Mouse (Mus musculus) stomach, embryonic 14.5 days (tissue): ENCODE results near the gene Cysltr2. TPM values are rescaled to one million over a fixed set of nuclear protein-coding genes. Genes with fewer than 3 reads are reported as not detected.

Source experiments
- ATAC-seq: fragments of 200-750 bp; cut with Nextera tagmentation; 2 replicates; pipeline ENCODE4 v1.8.0; 2017; ENCODE audit warnings: low read depth, moderate TSS enrichment; ENCODE audit not compliant: insufficient number of reproducible peaks, insufficient read depth, low FRiP score
- H3K27ac ChIP-seq: fragments of 300-500 bp; sonication (generic); 2 replicates; pipeline ENCODE4 v1.5.1; 2014; ENCODE audit warnings: mild to moderate bottlenecking, low read length, moderate library complexity, mixed read lengths
- H3K27me3 ChIP-seq: fragments of 300-500 bp; sonication (generic); 2 replicates; pipeline ENCODE4 v1.6.1; 2014; ENCODE audit warnings: low read length, control low read depth, mixed read lengths; ENCODE audit not compliant: control insufficient read depth, insufficient read depth
- H3K36me3 ChIP-seq: fragments of 300-500 bp; sonication (generic); 2 replicates; pipeline ENCODE4 v1.6.1; 2014; ENCODE audit warnings: mild to moderate bottlenecking, control low read depth, low read length, moderate library complexity, mixed read lengths; ENCODE audit not compliant: control insufficient read depth, insufficient read depth
- H3K4me1 ChIP-seq: fragments of 300-500 bp; sonication (generic); 2 replicates; pipeline ENCODE4 v1.6.1; 2014; ENCODE audit warnings: low read length, control low read depth, mixed read lengths; ENCODE audit not compliant: control insufficient read depth, insufficient read depth
- H3K4me2 ChIP-seq: fragments of 300-500 bp; sonication (generic); replicated peaks from 2 replicates; pipeline ENCODE4 v1.6.1; 2014; ENCODE audit warnings: low read depth, low read length, control low read depth
- H3K4me3 ChIP-seq: fragments of 300-500 bp; sonication (generic); 2 replicates; pipeline ENCODE4 v1.5.1; 2014; ENCODE audit warnings: low read depth, low read length, control low read depth
- H3K9ac ChIP-seq: fragments of 300-500 bp; sonication (generic); replicated peaks from 2 replicates; pipeline ENCODE4 v1.6.1; 2014; ENCODE audit warnings: low read depth, mild to moderate bottlenecking, control low read depth, low read length, moderate library complexity, mixed read lengths
- H3K9me3 ChIP-seq: fragments of 300-500 bp; sonication (generic); 2 replicates; pipeline ENCODE4 v1.6.1; 2016; ENCODE audit warnings: low read depth, low read length, control low read depth; ENCODE audit not compliant: control insufficient read depth
- WGBS: fragments of 180-500 bp; shearing (Covaris S2); extraction: QIAGEN DNeasy Blood & Tissue Kit; methylation state at CpG from one replicate; pipeline ENCODE4 v1.1.7; 2014; 5-methylcytosine and 5-hydroxymethylcytosine counted together
- polyA plus RNA-seq: library from polyadenylated mRNA; unstranded; fragments of >200 nt; fragmentation: Nextera tagmentation; extraction: Ambion mirVana; gene quantifications from 2 replicates; pipeline ENCODE4 v1.2.1, GENCODE M21; 2014

The Cysltr2 gene
- polyA plus RNA-seq, 1 experiment from 2014 or later: 0.30 TPM

- no peak overlapping the region for H3K27ac ChIP-seq
- no peaks in the 10 kb centered on the region for H3K27me3 ChIP-seq
- H3K9ac ChIP-seq: no peak overlapping the region
- no peaks in the 10 kb centered on the region for H3K36me3 ChIP-seq
- ATAC-seq: no peak
- no peak overlapping the region for H3K4me3 ChIP-seq
- H3K9me3 ChIP-seq: no peaks in the 10 kb centered on the region
- H3K4me2 ChIP-seq: no peak overlapping the region
- WGBS: 49% methylated on average over 3 of the region's 3 CpGs
- no peaks in the 10 kb centered on the region for H3K4me1 ChIP-seq
Observed at GRCm38 (mm10) chr14:72980761-72981160, 68.2 kb downstream of the Cysltr2 start.

- Histone ChIP-seq H3K27ac (no peak overlapping the region), H3K9ac (no peak overlapping the region), H3K4me2 (no peak overlapping the region), H3K27me3 (no peaks in the 10 kb centered on the region), H3K9me3 (no peaks in the 10 kb centered on the region), H3K4me3 (no peak overlapping the region), H3K4me1 (no peaks in the 10 kb centered on the region), H3K36me3 (no peaks in the 10 kb centered on the region)
- no peak for ATAC-seq
- 97% methylated on average over 19 of the region's 29 CpGs for WGBS
Observed at GRCm38 (mm10) chr14:72980106-72980505, 68.8 kb downstream of the Cysltr2 start.

GRCm38 (mm10) chr14:72976111-72976510 lies 72.8 kb downstream of the Cysltr2 start:
- no peaks in the 10 kb centered on the region for H3K9me3 ChIP-seq
- no peak overlapping the region for H3K4me3 ChIP-seq
- H3K4me1 ChIP-seq: no peaks in the 10 kb centered on the region
- no peak overlapping the region for H3K27ac ChIP-seq
- WGBS: 59% methylated on average over 2 of the region's 2 CpGs
- no peak for ATAC-seq
- H3K9ac ChIP-seq: no peak overlapping the region
- H3K27me3 ChIP-seq: no peaks in the 10 kb centered on the region
- no peak overlapping the region for H3K4me2 ChIP-seq
- no peaks in the 10 kb centered on the region for H3K36me3 ChIP-seq

Other genes with a start within 250 kb of the Cysltr2 start
- 95.7 and 106 TPM in 2 replicates for gene Rcbtb2, start 73.9 kb upstream of the Cysltr2 start, polyA plus RNA-seq
- gene Lpar6, start 188.8 kb upstream of the Cysltr2 start, polyA plus RNA-seq: 15.5 and 16.3 TPM in 2 replicates